ENCODE assay signal across 14 mouse cellular contexts in genomic region chr4:134769081-134769811, GRCm38 (mm10). TPM values are rescaled to one million over a fixed set of nuclear protein-coding genes. Genes with fewer than 3 reads are reported as not detected.
A peak's percentile ranks its signal among the peaks of the same experiment; 100 is the strongest.
DNase-seq lines count a peak whose midpoint lies in the region; ATAC-seq and TF ChIP-seq lines count a peak whose summit lies in the region.
"Had no signal": no experiment of that assay in that cellular context is flagged by ENCODE, and none has a peak within 500 bp of the region (broad histone marks: within the 10 kb centered on the region; RNA-seq: fewer than 3 reads in every experiment).

No protein-coding gene starts in this region.

- H3K79me2 ChIP-seq in myocyte (ENCODE audit: control insufficient read depth, insufficient read depth): peaks cover 30% of the 10 kb centered on the region

- peak; percentile 50 to 73 for DNase-seq in heart, adult 18-20 months
- no peak for DNase-seq in heart, postnatal 25 days (ENCODE audit: low spot score)
- DNase-seq in cerebellum, adult 8-10 months: peak; percentile 48
- no peak for DNase-seq in embryo, embryonic 10 days (ENCODE audit: low spot score)
- DNase-seq in lung, adult 2 months: no peak
- DNase-seq: kidney, postnatal 10 days had no signal

- H3K9me3 ChIP-seq in megakaryocyte, embryonic 14.5 days: no peaks in the 10 kb centered on the region
- H3K9me3 ChIP-seq: heart, embryonic 15.5 days; hindbrain, embryonic 15.5 days; limb, embryonic 12.5 days; midbrain, embryonic 12.5 days had no signal

- no peak for TF ChIP-seq POLR2A in myocyte (IDR thresholded peaks at IDR 0.05; ENCODE audit: insufficient read length, low read depth)
- no peak for TF ChIP-seq POLR2A in lung, adult 2 months (IDR thresholded peaks at IDR 0.05; ENCODE audit: borderline replicate concordance, extremely low read depth, low read depth, low read length)

- peaks cover 6% of the 10 kb centered on the region for H3K36me3 ChIP-seq in megakaryocyte, embryonic 14.5 days (replicated peaks; ENCODE audit: low read length)
- H3K36me3 ChIP-seq in myocyte (ENCODE audit: control insufficient read depth, insufficient read depth): no peaks in the 10 kb centered on the region
- H3K36me3 ChIP-seq: heart, embryonic 15.5 days; hindbrain, embryonic 15.5 days; limb, embryonic 12.5 days; midbrain, embryonic 12.5 days had no signal

- H3K4me1 ChIP-seq in megakaryocyte, embryonic 14.5 days: peaks cover 78% of the 10 kb centered on the region
- peaks cover 25% of the 10 kb centered on the region for H3K4me1 ChIP-seq in lung, adult 2 months (ENCODE audit: control insufficient read depth, insufficient read depth, low read length)

- ATAC-seq in megakaryocyte, adult 5-6 weeks (ENCODE audit: poor library complexity, severe bottlenecking): no peak
- ATAC-seq: lung, postnatal 0 days had no signal

- peak overlapping the region; percentile 91 for H3K4me2 ChIP-seq in myocyte (ENCODE audit: low read depth)

- intact Hi-C loops in heart, postnatal 25 days (cut with DNase I): loop anchor here (5.0 kb wide), 1 partner anchor 67 kb away; the partner anchor contains the start of gene Man1c1

- peak overlapping the region; percentile 1 for H3K4me3 ChIP-seq in megakaryocyte, embryonic 14.5 days (replicated peaks)
- no peak overlapping the region for H3K4me3 ChIP-seq in myocyte
- H3K4me3 ChIP-seq in lung, adult 2 months (replicated peaks; ENCODE audit: extremely low read depth, low read depth, low read length): no peak overlapping the region
- H3K4me3 ChIP-seq: midbrain, embryonic 12.5 days had no signal

- 65% methylated on average over 7 of the region's 7 CpGs for WGBS in lung, adult 2 months

- no peaks in the 10 kb centered on the region for H3K27me3 ChIP-seq in megakaryocyte, embryonic 14.5 days (replicated peaks)
- no peaks in the 10 kb centered on the region for H3K27me3 ChIP-seq in myocyte (ENCODE audit: control insufficient read depth, insufficient read depth, insufficient read length)
- H3K27me3 ChIP-seq: heart, embryonic 15.5 days had no signal

- no peak for TF ChIP-seq CTCF in lung, adult 2 months (IDR thresholded peaks at IDR 0.05; ENCODE audit: insufficient read depth, low read length)

- no peak overlapping the region for H3ac ChIP-seq in myocyte (ENCODE audit: control insufficient read depth, insufficient read length)

TF ChIP-seq in myocyte, 11 proteins besides CTCF, POLR2A, EP300 and RAD21:
- TF ChIP-seq POLR2AphosphoS2 (IDR thresholded peaks at IDR 0.05; ENCODE audit: insufficient read length, low read depth) (no peak), MAX (IDR thresholded peaks at IDR 0.05; ENCODE audit: low read depth) (no peak), TCF12 (IDR thresholded peaks at IDR 0.05; ENCODE audit: insufficient read depth, poor library complexity, severe bottlenecking) (no peak), MYOD1 (IDR thresholded peaks at IDR 0.05; ENCODE audit: control insufficient read depth in 1 of 3, insufficient read length in 2 of 3, low read depth in 2 of 3) (no peak), MYOG (IDR thresholded peaks at IDR 0.05; ENCODE audit: control insufficient read depth in 1 of 3, insufficient read depth in 1 of 3, insufficient read length in 2 of 3, low read depth in 2 of 3) (no peak), REST (IDR thresholded peaks at IDR 0.05; ENCODE audit: insufficient read depth, insufficient read length) (no peak), E2F4 (IDR thresholded peaks at IDR 0.05; ENCODE audit: insufficient read depth) (no peak)

RNA-seq across cellular contexts. Expression of gene Ldlrap1, which starts 1.4 kb away (rescaled TPM):
- 1 to 10 TPM; 7.7 to 9.8 TPM for total RNA-seq in heart, adult 18-20 months (2021)
- 10 to 100 TPM; 14.1 to 15.5 TPM for total RNA-seq in heart, postnatal 25 days (2021)
- 11.8 and 17.8 TPM in 2 replicates for polyA plus RNA-seq in megakaryocyte, embryonic 14.5 days (2012; ENCODE audit: insufficient read depth, low replicate concordance)
- total RNA-seq in megakaryocyte, adult 5-6 weeks (2015): 13.8 and 16.0 TPM in 2 replicates
- 7.6 and 9.6 TPM in 2 replicates for total RNA-seq in megakaryocyte, adult 5-6 weeks (2017)
- polyA plus RNA-seq in myocyte (2012; fragmentation: generic; extraction: Trizol): 19.0 TPM
- 23.3 and 30.6 TPM in 2 replicates for polyA plus RNA-seq in lung, adult 2 months (2012; rRNA removed)

Comparison
In these comparisons a context has a peak if more than half of its experiments do, and no peak if none do; other contexts are left out.
1. DNase-seq: peak in heart, adult 18-20 months (2 of 2) and cerebellum, adult 8-10 months (single experiment); none in heart, postnatal 25 days (single experiment), embryo, embryonic 10 days (single experiment) and lung, adult 2 months (single experiment).